Mouse (Mus musculus) CD4-positive, CD25-positive, alpha-beta regulatory T cell (primary cell): Measurements from ENCODE around the gene Olfr172. TPM values are rescaled to one million over a fixed set of nuclear protein-coding genes. Genes with fewer than 3 reads are reported as not detected.

Experiments
- polyA plus RNA-seq: library from polyadenylated mRNA; unstranded; fragments of 100-300 nt; shearing (Covaris generic); gene quantifications from one replicate; pipeline ENCODE4 v1.2.1, GENCODE M21; 2017

The Olfr172 gene
- polyA plus RNA-seq = not detected

GRCm38 (mm10) chr16:58763076-58763475 is at the start of gene Olfr172:
Olfr172 (minus strand) TSS chr16:58763176.

GRCm38 (mm10) chr16:58800168-58800567 is 37.2 kb upstream of the Olfr172 start, which contains the start of gene Olfr173:
Olfr173 (minus strand) TSS chr16:58800268.

GRCm38 (mm10) chr16:58727477-58728131 is 35.4 kb downstream of the Olfr172 start, which contains the start of gene Cldnd1:
Cldnd1 (plus strand) TSS chr16:58727910.

GRCm38 (mm10) chr16:58718666-58719120 is 44.3 kb downstream of the Olfr172 start, which contains the start of gene Gpr15:
Gpr15 (minus strand) TSS chr16:58719070.

Other genes starting within 250 kb of the Olfr172 start
- gene St3gal6, start 238.9 kb downstream of the Olfr172 start, polyA plus RNA-seq = 8.7 TPM
- gene Gm813, start 146.2 kb downstream of the Olfr172 start, polyA plus RNA-seq = not detected
- gene E330017A01Rik, start 124.4 kb downstream of the Olfr172 start, polyA plus RNA-seq = not detected
- 39.9 TPM for gene Cpox, start 92.9 kb downstream of the Olfr172 start, polyA plus RNA-seq
- gene Gpr15, start 44.1 kb downstream of the Olfr172 start, polyA plus RNA-seq = 9.6 TPM
- 80.9 TPM for gene Cldnd1, start 35.3 kb downstream of the Olfr172 start, polyA plus RNA-seq
- 0.77 TPM for gene Olfr173, start 37.1 kb upstream of the Olfr172 start, polyA plus RNA-seq
- not detected for gene Olfr175-ps1, start 63.6 kb upstream of the Olfr172 start, polyA plus RNA-seq
- not detected for gene Olfr177, start 111.6 kb upstream of the Olfr172 start, polyA plus RNA-seq
- not detected for gene Olfr178, start 128.9 kb upstream of the Olfr172 start, polyA plus RNA-seq
- not detected for gene Olfr181, start 165.6 kb upstream of the Olfr172 start, polyA plus RNA-seq
- gene Olfr180, start 166.2 kb upstream of the Olfr172 start, polyA plus RNA-seq = not detected
- not detected for gene Olfr183, start 232.2 kb upstream of the Olfr172 start, polyA plus RNA-seq